Mouse (Mus musculus) spleen, adult 18-20 months (tissue): ENCODE results near the gene Jak1.
A peak's percentile ranks its signal among the peaks of the same experiment; 100 is the strongest.

Experiments
- DNase-seq, 2 experiments: peaks; one replicate each; pipeline ENCODE4 v3.0.0; 2022; ENCODE audit warnings: mixed read lengths in 2 of 2

Gene Jak1

DNA sequence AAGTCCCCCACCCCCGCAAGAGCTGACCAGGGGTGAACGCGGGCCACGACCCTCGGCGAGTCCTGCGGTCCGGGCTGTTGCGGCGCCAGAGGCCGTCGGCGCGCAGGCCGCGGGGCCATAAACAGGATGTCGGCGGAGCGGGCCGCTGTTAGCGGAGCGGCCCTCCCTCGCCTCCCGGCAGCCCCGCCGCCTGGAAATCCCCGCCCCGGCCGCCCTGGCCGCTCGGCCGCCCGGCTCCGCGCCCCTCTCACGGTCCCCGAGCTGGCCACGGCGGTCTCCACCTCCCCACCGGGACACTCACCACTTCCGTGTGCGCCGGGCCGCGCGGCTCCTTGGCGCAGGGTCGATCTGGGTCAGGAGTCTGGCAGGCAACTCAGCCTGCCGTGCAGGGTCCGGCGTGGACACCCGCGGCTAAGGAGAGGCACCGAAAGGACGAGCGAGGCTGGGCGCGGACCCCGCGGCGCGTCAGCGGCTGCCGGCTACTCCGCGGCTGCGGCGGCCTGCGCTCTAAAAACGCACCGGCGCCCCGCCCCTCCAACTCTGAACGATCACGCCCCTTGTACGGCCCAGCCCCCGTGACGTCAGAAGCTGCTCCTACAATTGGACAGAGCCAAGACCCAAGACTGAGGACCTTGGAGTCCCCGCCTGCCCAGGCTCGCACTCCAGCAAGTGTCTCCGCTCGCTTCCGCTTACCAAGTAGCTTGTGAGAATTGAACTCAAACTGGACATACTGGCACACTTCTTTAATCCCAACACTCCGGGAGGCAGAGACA is at the start of gene Jak1:
Gene Jak1 (minus strand): TSS at position 542 of the 773 bp plus-strand sequence.
- DNase-seq = peak; percentile 97 to 99

DNA sequence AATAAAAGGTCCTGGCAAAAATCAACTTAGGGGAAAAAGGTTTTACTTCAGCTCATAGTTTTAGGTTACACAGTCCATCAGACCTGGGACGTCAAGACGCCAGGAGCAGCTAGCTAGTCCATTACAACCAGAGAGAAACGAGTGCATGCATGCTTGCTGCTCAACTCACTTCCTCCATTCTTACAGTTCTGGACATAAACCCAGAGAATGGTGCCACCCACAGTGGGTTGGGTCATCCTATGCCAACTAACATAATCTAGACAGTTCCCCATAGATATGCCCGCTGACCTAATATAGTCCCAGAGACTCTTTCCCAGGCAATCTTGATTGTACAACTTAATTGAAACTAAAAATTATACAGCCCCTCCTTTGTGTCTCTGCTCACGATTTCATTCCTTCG is 47.0 kb upstream of the Jak1 start:
- DNase-seq = no peak

DNA sequence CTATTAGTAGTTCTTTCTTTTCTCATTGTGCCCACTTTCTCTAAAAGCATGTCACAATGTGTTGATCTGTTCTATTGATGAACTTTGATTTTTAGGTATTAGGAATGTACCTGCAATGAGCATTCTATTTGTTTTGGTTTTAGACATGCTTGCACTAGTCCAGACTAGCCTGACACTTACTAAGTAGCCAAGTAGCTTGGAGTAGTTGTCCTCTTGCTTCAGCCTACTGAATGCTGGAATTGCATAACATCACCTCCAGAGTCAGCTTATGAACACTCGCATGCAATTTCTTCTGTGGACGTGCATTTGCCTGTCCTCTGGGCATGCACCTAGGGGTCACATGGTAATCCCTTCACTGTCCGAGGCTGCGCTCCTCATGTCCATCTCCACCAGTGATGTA is 43.1 kb upstream of the Jak1 start:
- no peak for DNase-seq

DNA sequence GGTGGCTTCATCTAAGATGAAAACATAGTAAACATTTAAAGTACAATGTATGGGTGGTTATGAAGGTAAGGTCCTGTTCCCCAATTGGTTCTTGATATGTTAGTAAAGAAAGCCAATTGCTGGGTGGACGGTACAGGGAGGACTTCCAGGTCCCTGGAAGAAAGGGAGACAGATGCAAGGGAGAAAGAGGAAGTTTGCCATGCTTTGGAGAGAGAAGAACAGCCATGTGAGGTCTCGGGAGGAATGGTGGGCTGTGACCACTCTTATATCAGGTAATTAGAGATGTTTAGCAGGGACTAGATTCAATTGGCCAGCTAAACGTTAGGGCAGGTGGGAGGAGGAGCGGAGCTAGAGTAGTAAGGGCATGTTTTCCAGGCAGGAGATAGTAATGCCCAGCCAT is 42.2 kb upstream of the Jak1 start:
- no peak for DNase-seq

DNA sequence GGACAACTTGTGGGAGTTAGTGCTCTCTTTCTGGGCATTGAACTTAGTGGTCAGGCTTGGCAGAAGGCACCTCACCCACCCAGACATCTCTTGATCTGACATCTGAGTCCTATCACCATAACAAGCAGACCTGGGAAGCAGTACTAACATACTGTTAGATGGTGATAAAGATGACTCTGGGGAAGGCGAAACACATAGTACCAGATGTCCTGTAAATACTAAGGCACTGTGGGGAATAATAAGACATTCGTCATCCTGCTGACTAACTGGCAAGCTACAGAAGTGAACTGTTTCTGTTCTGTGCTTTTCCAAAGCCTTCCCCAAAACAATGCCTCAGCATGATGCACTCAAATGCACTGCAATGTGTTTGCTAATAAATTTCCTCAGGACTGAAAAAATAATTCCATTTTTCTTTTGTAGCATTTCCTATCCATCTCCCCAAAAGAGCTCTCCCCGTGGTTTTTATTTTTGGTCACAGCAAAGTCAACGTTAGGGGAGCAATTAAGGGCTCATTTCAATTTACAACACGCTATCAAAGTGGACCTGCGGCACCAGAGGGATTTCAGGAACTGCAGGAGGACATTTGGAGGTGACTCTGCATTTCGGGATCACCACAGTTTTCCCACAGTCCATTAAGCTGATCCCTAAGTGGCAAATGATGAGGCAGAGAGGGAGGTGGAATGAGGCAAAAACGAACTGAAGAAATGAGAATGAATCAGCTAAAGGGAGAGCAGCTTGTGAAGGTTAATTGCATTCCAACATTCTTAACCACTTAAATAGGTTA is 41.2 kb upstream of the Jak1 start:
- DNase-seq = no peak

DNA sequence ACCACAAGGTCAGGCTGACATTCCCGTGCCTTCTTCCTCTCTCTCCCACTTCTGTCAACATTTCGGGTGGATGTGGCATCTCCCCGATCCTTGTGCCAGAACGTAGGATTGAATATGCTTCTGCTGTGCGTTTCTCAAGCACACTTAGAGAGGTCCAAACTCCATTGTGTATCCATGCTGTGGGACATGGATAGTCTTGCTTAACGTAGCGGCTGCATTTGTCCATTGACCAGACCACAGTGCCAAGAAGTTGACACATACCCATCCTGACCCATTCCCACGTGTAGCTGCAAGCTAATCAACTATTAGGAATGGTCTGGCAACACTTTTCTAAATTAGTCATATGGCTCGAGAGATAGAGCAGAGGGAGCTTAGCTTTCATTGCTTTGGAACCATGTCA is 40.0 kb upstream of the Jak1 start:
- no peak for DNase-seq

DNA sequence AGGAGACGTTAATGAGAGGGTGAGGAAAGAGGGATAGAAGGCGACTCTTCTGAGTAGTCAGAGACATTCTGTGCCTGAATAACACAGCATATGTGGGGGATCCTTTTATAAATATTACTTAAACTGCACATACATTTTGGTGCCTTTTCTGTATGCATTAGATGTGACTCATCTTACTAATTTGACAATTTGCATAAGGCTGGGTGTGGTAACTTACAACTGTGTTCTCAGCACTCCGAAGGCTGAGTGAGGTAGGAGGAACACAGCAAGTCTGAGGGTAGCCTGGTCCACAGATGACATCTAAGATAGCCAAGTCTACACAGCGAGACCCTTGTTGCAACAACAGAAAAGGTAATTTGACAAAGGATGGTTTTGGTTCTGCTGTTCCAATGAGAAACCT is 39.0 kb upstream of the Jak1 start:
- no peak for DNase-seq

DNA sequence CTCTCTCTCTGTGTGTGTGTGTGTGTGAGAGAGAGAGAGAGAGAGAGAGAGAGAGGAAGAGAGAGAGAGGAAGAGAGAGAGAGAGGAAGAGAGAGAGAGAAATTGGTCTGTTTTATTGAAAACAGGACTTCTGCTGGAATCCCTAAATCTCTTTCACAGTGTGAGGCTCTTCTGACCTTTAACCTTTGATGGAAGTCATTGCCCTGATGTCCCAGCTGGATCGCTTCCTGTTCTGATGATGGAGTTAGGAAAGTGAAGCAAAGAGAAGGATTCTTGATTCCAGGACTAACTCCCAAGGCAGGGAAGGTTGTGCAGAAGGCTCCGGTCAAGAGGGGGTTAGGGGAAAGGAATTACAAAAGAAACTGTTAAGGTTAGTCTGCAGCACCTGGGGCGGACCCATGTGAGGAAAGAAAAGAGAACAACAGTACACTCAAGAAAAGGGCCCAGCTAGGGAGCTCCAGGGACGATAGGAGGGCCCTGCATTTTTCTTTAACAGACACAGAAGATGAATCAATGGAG is 35.4 kb upstream of the Jak1 start:
- no peak for DNase-seq

DNA sequence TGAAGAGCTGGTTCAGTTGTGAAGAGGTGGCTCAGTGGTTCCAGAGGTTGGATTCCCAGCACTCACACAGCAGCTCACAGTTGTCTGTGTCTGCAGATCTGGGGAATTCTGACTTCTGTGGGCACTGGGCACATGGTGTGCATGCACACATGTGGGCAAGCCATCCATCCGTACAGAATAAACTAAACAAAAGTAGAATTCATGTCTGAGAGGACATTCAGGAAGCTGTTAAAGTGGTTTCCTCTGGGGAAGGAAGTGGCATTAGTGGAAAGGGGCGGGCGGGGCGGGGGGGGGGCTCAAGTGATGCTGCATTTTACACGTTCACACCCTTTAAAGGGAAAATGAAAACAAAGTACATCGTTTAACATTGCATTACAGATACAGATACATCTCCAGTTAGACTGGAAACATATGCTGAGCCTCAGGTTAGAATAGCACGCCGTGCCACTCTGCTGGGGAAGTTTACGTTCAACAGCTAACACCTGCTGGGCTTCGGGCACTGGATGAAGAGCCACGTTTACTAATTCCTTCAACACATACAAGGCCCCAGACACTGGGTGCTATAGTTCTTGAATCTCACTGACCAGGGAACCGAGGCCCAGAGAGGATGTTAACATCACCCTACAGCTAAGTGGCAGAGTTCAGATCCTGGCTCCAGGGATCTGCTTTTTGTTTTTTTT is 33.4 kb upstream of the Jak1 start:
- DNase-seq = peak in 1 of 2 experiments; percentile 15

DNA sequence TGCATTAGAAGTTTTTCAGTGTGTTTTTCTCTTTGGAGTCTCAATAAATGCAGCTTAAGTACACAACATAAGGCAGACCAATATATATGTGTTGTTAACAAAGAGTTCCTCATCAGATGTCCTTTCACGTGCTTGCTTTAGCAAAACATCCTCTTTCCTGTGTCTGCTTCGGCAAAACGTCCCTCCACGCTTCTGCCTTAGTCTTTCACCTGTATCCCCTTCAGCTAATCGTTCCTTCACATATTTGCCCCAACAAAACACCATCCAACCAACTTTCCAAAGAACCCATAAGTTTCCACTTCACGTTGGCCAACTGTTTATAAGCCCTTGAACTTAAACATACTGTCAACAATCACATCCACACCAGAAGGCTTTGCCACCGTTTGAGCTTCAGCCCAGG is 31.8 kb upstream of the Jak1 start:
- peak; percentile 14 to 21 for DNase-seq

DNA sequence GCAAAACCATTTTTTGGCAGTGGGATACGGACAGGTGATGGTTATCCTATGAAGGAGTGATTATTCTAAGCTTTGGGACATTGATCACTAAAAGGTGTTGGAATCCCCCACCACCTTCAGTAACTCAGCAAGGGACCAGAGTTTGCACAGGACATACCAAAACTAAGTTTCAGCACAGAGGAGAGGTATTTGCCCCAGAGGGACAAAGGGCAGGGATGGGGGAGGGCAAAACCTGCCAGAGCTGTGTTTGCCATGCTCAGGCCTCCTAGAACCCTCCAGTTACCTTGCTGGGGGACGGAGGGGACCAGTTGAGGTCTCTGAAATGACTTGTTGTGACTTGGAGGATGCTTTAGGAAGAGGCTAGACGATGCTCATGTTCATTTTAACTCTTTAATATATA is 30.7 kb upstream of the Jak1 start:
- no peak for DNase-seq

DNA sequence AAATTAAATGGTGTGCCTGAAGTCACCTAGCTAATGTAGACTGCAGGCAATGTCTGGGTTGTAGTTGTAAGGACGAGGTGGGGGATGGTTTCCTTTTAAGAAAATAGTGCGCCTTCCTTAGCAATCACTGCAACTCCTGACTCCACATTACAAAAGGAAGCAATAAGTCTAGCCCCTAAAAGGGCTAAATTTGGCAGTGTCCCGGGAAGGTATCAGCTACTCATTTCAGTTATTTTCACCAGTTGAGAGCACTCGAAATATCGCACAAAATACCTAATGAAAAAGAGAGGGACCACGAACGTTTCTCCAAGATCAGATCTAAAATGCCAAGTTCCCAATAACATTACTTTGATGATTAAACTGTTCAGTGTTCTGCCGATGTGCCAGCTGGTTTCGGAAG is 28.6 kb upstream of the Jak1 start:
- no peak for DNase-seq

DNA sequence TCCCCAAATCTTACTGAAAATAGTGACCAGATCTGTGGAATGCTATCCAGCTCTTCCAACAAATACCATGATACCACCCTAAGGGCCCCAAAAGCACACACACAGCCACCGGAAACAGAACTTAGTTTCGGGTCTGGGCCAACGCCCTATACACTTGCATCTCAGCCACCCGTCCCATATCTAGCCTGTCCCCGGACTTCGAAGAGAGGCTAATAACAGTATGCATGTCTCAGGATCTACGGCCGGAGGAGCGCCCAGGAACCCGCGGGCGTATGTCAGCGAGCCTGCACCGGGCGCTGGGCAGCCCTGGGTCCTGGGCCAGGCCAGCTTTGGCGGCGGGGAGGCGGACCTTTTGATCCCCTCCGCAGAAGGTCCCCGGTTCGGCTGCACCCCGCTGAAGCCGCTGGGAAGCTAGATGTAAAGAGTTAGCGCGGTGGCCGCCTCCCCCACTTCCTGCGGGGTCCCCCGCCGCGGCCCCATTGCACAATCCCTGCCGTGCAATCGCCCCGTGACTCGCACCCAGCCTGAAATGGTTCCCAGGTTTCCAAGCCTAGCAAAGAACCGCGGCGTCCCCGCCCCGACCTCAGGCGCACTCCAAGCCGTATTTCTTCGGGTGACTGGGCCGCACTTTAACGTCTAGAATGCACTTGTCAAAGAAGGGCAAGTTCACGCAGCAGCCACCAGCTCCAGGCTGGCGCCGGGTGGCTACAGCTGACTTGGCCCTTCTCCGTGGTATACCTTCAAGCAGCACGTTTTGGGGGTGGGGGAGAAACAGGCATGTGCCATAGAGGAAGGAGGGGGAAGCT is 27.9 kb upstream of the Jak1 start:
- peak; percentile 54 to 65 for DNase-seq

DNA sequence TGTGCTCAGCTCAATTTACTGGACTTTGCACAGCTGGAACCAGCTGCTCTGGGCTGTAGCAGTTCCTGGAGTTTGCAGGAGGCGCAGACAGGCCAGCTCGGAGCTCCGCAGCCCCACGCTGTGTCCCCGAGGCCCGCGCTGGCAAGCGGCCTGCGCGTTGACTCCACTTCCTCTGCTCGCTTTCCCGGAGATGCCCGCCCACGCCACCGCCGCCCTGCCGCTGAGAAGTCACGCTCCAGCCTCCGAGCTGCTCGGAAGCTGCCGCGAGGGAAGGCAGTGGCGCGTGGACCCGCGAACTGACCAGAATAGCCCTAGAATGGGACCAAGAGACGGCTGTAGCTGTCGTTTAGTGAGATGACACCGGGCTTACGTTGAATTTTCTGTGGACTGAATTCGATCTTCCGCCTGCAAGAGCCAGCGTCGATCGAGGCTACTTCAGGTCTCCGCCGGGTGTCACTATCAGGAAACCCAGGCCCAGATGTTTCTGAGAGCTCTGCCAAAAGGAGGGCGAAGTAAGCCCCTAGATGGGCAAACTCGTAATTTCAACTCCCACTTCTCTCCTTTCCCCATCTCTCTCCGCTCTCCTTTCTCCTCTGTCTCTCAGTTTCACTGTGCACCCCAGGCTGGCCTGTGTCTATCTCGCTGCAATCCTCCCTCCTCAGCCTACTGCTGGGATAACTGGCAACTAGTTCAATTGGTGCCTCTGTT is 27.1 kb upstream of the Jak1 start:
- DNase-seq = peak; percentile 82 to 88

DNA sequence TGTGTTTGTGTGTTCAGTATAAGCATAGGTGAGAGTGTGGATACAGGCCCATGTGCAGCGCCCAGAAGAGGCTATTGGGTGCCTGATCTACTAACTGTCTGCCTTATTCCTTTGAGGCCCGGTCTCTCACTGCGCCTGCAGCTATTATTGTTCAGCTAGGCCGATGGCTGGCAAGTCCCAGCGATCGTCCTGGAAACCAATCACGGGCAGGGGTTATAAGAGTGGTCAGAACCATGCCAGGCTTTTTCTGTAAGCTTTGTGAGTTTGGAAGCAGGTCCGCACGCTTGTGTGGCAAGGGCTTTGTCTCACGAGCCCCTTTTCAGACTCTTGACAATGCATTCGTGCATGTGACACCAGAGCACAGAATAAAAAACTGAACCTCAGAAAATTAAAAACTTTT is 23.2 kb upstream of the Jak1 start:
- DNase-seq = no peak

DNA sequence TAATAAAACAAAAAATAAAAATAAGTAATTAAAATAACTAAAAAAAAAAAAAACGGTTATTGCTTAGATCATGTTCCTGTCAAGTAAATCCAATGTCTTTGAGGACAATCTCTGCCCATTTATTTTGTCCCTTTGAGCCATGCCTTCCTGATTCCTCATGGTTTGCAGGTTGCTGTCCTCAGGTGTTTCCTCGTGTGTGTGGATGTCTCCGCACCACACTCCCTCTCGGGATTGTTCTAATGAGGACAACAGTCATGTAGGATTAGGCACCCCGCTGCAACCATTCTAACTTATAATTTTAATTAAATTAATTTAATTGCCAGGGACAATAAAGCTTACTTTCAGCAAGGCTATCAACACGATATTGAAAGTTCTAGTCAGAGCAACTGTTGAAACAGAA is 21.5 kb upstream of the Jak1 start:
- no peak for DNase-seq

DNA sequence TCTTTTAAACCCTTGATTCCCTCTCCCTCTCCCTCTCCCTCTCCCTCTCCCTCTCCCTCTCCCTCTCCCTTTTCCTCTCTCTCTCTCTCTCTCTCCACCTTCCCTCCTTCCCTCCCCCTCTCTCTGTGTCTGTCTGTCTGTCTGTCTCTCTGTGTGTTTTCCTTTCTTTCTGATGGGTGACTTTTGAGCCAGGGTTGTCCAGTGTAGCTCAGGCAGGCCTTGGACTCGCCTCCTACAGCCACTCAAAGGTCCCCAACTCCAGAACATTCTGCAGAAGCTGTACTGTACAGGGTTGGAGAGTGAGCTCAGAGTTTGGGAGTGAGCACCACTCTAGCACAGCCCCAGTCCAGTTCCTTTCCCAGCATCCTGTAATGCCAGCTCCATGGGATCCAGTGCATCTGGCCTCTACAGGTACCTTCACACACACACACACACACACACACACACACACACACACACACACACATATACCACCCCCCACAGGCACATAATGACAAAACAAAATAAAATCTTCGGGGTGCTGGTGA is 20.9 kb upstream of the Jak1 start:
- no peak for DNase-seq

DNA sequence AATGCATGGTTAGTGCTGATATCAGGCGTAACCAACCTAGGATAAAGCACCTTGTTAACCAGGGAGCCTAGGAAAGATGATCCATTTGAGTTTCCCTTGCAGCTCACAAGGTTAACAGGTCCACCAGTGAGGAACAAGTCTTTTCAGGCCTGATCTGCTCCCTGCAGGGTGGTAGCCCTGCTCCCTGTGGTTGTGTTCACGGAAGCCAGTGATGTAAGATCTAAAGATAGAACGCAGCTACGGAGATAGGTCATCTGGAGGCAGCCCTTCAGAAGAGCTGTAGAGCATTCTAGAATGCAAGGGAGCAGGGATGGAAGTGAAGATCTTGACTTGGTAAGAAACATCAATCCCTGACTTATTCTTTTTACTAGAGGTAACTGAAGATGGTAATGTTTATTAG is 18.9 kb upstream of the Jak1 start:
- DNase-seq = no peak

DNA sequence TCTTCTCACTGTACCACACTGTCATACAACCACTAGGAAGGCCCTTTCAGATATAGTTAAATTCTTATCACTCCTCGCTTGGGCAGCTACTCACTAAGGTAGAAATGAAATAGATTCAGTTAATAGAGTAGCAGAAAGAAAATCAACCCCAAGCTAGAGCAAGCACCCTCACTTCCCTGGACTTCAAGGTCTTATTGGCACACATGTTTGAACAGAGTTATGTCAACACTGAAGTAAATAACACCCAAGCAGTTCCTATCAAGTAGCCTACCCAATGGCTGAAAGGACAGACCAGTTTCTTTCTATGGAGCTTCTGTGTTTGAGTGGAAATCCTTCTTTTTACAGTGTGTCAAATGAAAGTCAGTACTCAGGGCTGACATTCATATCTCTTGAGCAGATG is 17.2 kb upstream of the Jak1 start:
- no peak for DNase-seq

DNA sequence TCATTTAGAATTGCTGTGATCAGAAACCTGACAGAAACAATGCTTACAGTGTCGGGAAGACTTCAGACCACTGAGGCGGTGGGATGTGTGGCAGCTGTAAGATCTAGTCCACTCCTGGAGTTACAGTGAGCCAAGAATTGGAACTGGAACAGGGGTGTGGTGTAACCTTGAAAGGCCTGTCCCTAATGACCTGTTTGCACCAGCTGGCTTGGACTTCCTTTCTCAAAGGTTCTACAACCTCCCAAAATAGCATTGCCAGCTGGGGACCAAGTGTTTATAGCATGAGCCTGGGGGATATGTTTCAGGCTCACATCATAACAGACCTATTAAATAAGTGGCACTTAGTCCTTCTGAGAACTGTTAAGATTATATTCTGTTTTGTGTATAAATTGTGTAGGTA is 15.0 kb upstream of the Jak1 start:
- DNase-seq = no peak

DNA sequence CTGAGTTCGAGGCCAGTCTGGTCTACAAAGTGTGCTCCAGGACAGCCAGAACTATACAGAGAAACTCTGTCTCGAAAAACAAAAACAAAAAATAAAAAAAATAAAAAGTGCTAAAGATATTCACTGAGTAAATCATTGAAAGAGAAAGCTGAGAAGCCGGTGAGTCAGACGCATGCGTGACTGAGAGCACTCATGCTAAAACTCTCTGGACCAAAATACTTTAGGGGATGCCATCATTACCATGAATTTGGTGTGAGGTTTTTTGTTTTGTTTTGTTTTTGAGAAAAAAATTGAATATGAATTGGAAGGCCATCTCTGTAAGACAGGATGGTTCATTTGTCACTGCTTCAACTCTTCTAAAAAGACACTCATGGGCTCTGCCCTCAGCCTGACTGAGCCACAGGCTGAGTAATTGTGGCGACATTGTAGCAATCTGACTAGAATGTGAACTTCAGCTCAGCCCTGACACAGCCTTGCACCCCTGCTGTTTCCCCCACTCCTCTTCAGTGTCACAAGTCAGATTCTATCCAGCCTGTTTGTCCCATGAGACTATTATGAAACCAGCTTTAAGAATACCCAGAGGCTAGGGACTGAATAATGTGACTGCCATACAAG is 11.5 kb upstream of the Jak1 start:
- no peak for DNase-seq
